Mouse (Mus musculus): ENCODE results near the gene Tiam1. TPM values are rescaled to one million over a fixed set of nuclear protein-coding genes. Genes with fewer than 3 reads are reported as not detected.
A peak's percentile ranks its signal among the peaks of the same experiment; 100 is the strongest.

Tiam1 gene
- polyA plus RNA-seq, 1 experiment from 2014 or later = 30.4 TPM

- Histone ChIP-seq H3K4me3 (replicated peaks) (no peak overlapping the region), H3K9me3 (no peaks in the 10 kb centered on the region), H3K9ac (replicated peaks) (no peak overlapping the region), H3K36me3 (no peaks in the 10 kb centered on the region), H3K27me3 (no peaks in the 10 kb centered on the region), H3K4me1 (replicated peaks) (peaks cover 16% of the 10 kb centered on the region), H3K27ac (no peak overlapping the region; the same call in 1 of the 2 replicates), H3K4me2 (replicated peaks) (no peak overlapping the region)
- 57% methylated on average over 2 of the region's 2 CpGs for WGBS
- ATAC-seq = peak; percentile 62
Measured at GRCm38 (mm10) chr16:89739559-89739958, 404.0 kb downstream of the Tiam1 start.

- Histone ChIP-seq H3K9ac (replicated peaks) (no peak overlapping the region), H3K4me3 (replicated peaks) (no peak overlapping the region), H3K4me2 (replicated peaks) (0 out of 2 replicates have a peak overlapping the region, but pooled peaks have one; percentile 9), H3K27me3 (no peaks in the 10 kb centered on the region), H3K9me3 (no peaks in the 10 kb centered on the region), H3K4me1 (replicated peaks) (peaks cover 16% of the 10 kb centered on the region), H3K27ac (peak overlapping the region; percentile 19; the same call in 1 of the 2 replicates), H3K36me3 (no peaks in the 10 kb centered on the region)
- WGBS = under 1% methylated on average over 6 of the region's 6 CpGs
- ATAC-seq = peak; percentile 89
Measured at GRCm38 (mm10) chr16:89738963-89739362, 404.6 kb downstream of the Tiam1 start.

Other genes starting within 250 kb of the Tiam1 start
- 826 and 844 TPM in 2 replicates for gene Sod1, start 77.0 kb upstream of the Tiam1 start, polyA plus RNA-seq (2015; fragmentation: Nextera tagmentation; extraction: Ambion mirVana)
- 25.1 and 29.4 TPM in 2 replicates for gene Scaf4, start 140.7 kb upstream of the Tiam1 start, polyA plus RNA-seq (2015; fragmentation: Nextera tagmentation; extraction: Ambion mirVana)
- 6.5 and 8.5 TPM in 2 replicates for gene Hunk, start 242.2 kb upstream of the Tiam1 start, polyA plus RNA-seq (2015; fragmentation: Nextera tagmentation; extraction: Ambion mirVana)

Measured in midbrain, embryonic 13.5 days (tissue).